Mouse (Mus musculus) stomach, postnatal 0 days (tissue): Measurements from ENCODE around the gene Hdac7.

Experiments used
- CTCF ChIP-seq: IDR thresholded peaks from 2 replicates; pipeline ENCODE4 v1.5.1; 2016; ENCODE audit warnings: antibody characterized with exemption, low read depth, mild to moderate bottlenecking, moderate library complexity
- EP300 ChIP-seq: optimal IDR thresholded peaks from 2 replicates; pipeline ENCODE3; 2016; ENCODE audit warnings: antibody characterized with exemption

DNA sequence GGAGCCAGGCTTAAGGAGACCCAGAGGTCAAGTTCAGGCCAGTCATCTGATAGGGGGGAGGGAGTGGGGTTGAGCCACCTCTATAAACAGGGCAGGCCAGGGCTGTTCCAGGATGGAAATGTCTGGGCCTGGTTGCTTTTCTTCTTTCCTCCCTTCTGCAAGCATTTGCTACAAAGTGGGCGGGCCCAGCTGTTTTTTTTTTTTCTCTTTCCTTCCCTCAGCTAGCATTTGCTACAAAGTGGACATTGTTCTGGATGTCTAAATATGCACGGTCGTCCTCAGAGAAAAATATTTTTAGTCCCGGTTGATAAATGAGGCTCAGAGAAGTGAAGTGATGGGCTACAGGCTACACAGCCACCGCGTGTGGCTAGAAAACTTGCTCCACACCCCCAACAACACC lies 89.8 kb downstream of the Hdac7 start:
- TF ChIP-seq CTCF: no peak
- no peak for TF ChIP-seq EP300
